Mouse (Mus musculus) spleen, adult 12 weeks (tissue): Measurements from ENCODE around the gene Xbp1.
"Not testable (repeated sequence)": the region's sequence is repeated elsewhere in the genome, so short reads cannot be mapped to it uniquely, and the experiment has no call there.

Experiments
- DNase-seq: peaks from one replicate; pipeline ENCODE4 v3.0.0; 2022; ENCODE audit warnings: low spot score

The Xbp1 gene

GRCm38 (mm10) chr11:5528841-5529240, 8.4 kb downstream of the Xbp1 start:
- no peak for DNase-seq

- no peak for DNase-seq
Observed at GRCm38 (mm10) chr11:5530172-5530571, 9.7 kb downstream of the Xbp1 start.

GRCm38 (mm10) chr11:5530717-5531116, 10.3 kb downstream of the Xbp1 start:
- no peak for DNase-seq

- DNase-seq, result no peak
Observed at GRCm38 (mm10) chr11:5533108-5533507, 12.6 kb downstream of the Xbp1 start.

GRCm38 (mm10) chr11:5537454-5537853, 17.0 kb downstream of the Xbp1 start:
- DNase-seq, result not testable (repeated sequence)

GRCm38 (mm10) chr11:5540331-5540730, 19.9 kb downstream of the Xbp1 start:
- DNase-seq, result no peak

- no peak for DNase-seq
Observed at GRCm38 (mm10) chr11:5541230-5541798, 20.9 kb downstream of the Xbp1 start.

- DNase-seq, result peak; percentile 84
Observed at GRCm38 (mm10) chr11:5541799-5542481, 21.5 kb downstream of the Xbp1 start, which contains the start of gene Ccdc117. Gene Ccdc117, minus strand, starts transcription at chr11:5542187.

- DNase-seq, result no peak
Observed at GRCm38 (mm10) chr11:5542482-5543185, 22.2 kb downstream of the Xbp1 start.

- no peak for DNase-seq
Observed at GRCm38 (mm10) chr11:5543281-5543680, 22.8 kb downstream of the Xbp1 start.

GRCm38 (mm10) chr11:5544709-5545108, 24.2 kb downstream of the Xbp1 start:
- DNase-seq, result not testable (repeated sequence)

GRCm38 (mm10) chr11:5545457-5545856, 25.0 kb downstream of the Xbp1 start:
- no peak for DNase-seq

GRCm38 (mm10) chr11:5546693-5547092, 26.2 kb downstream of the Xbp1 start:
- no peak for DNase-seq

- DNase-seq, result no peak
Observed at GRCm38 (mm10) chr11:5551430-5551829, 31.0 kb downstream of the Xbp1 start.

GRCm38 (mm10) chr11:5551931-5552330, 31.5 kb downstream of the Xbp1 start:
- no peak for DNase-seq

- DNase-seq, result no peak
Observed at GRCm38 (mm10) chr11:5560273-5560672, 39.8 kb downstream of the Xbp1 start.

GRCm38 (mm10) chr11:5562625-5563268, 42.3 kb downstream of the Xbp1 start:
- no peak for DNase-seq

- no peak for DNase-seq
Observed at GRCm38 (mm10) chr11:5563898-5564297, 43.4 kb downstream of the Xbp1 start.

GRCm38 (mm10) chr11:5565596-5565995, 45.1 kb downstream of the Xbp1 start:
- no peak for DNase-seq

GRCm38 (mm10) chr11:5566506-5566905, 46.0 kb downstream of the Xbp1 start:
- no peak for DNase-seq

- no peak for DNase-seq
Observed at GRCm38 (mm10) chr11:5567654-5568053, 47.2 kb downstream of the Xbp1 start.

GRCm38 (mm10) chr11:5568082-5568481, 47.6 kb downstream of the Xbp1 start:
- DNase-seq, result no peak

- DNase-seq, result no peak
Observed at GRCm38 (mm10) chr11:5569474-5569873, 49.0 kb downstream of the Xbp1 start, which contains the start of gene Ankrd36. Gene Ankrd36, plus strand, starts transcription at chr11:5569684.
